ENCODE assay signal across 23 mouse cellular contexts in the genomic region with DNA sequence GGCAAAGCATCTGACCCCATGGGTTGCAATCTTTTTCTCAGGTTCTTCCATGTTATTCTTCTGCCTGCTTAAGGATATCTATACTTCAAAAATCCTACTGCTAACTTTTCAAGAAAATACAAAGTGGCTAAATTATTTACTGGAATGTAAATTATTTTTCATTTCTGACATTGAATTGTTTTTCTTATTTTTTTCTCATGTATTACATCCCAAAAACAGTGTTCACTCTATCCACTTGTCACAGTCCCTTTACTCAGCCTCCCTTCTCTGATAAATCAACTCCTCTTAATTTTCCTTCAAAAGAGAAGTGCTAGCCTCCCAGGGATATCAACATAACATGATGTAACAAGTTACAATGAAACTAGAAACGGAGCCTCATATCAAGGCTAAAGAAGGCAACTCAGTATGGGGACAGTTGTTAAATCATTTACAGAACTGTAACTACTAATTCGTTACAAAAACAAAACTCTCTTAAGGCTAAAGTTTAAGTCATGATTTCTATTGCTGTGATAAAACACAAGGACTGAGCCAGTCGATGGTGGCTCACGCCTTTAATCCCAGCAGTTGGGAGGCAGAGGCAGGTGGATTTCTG. TPM values are rescaled to one million over a fixed set of nuclear protein-coding genes. Genes with fewer than 3 reads are reported as not detected.
"Had no signal": no experiment of that assay in that cellular context is flagged by ENCODE, and none has a peak within 500 bp of the region (broad histone marks: within the 10 kb centered on the region; RNA-seq: fewer than 3 reads in every experiment).

A gene (minus strand): TSS at position 51 of the 592 bp plus-strand sequence.

- H3K27ac ChIP-seq: neural tube, embryonic 15.5 days; stomach, embryonic 15.5 days; stomach, postnatal 0 days had no signal

- H3K36me3 ChIP-seq: neural tube, embryonic 15.5 days; stomach, embryonic 15.5 days had no signal

- H3K4me1 ChIP-seq: neural tube, embryonic 15.5 days; stomach, embryonic 15.5 days had no signal

- H3K4me2 ChIP-seq: neural tube, embryonic 15.5 days; stomach, embryonic 15.5 days had no signal

- H3K9ac ChIP-seq: neural tube, embryonic 15.5 days; stomach, embryonic 15.5 days had no signal

- DNase-seq: retina, postnatal 1 day; right cerebral cortex, adult 18-20 months; right cerebral cortex, postnatal 14 days; right cerebral cortex, postnatal 25 days; right cerebral cortex, postnatal 4 days; spleen, adult 18-20 months; thymus, adult 18-20 months; thymus, adult 2 months; thymus, postnatal 14 days; thymus, postnatal 25 days; thymus, postnatal 36 days; thymus, postnatal 4 days had no signal

- H3K4me3 ChIP-seq: neural tube, embryonic 15.5 days; stomach, embryonic 15.5 days had no signal

- H3K9me3 ChIP-seq: neural tube, embryonic 15.5 days; stomach, embryonic 15.5 days had no signal

- H3K27me3 ChIP-seq: neural tube, embryonic 15.5 days; stomach, embryonic 15.5 days had no signal

RNA-seq across cellular contexts. Expression of the gene that starts here (rescaled TPM):
- total RNA-seq: neutrophil, adult 5-6 weeks had no signal
- polyA plus RNA-seq: neural tube, embryonic 15.5 days; small intestine, adult 2 months; spleen, adult 2 months; stomach, embryonic 14.5 days; stomach, embryonic 15.5 days; stomach, embryonic 16.5 days; stomach, postnatal 0 days; testis, adult 2 months; thymus, adult 2 months; thymus, postnatal 0 days; urinary bladder, adult 2 months had no signal
